13 mouse cellular contexts compared by ENCODE assay signal in the genomic region with DNA sequence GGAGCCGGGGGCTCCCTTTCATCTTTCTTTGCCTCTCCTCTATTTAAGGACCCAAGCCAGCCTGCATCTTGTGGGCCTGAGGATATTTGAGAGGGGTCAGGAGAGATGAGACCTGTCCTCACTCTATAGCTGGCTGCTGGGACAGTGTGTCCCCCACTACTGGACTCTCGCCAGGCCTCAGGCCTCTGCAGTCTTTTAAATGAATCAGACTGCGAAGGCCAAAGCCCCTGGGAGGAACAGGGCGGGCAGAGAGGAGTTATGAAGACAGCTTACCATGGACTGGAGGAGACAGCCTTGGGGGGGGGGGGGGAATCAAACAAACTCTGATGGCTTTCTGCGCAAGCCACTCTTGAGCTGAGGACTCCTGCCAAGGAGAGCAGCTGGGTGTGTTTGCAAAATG.
DNase-seq lines count a peak whose midpoint lies in the region; ATAC-seq and TF ChIP-seq lines count a peak whose summit lies in the region.
"Had no signal": no experiment of that assay in that cellular context is flagged by ENCODE, and none has a peak within 500 bp of the region (broad histone marks: within the 10 kb centered on the region; RNA-seq: fewer than 3 reads in every experiment).

No protein-coding gene starts in this region.

- TF ChIP-seq POLR2A in kidney, adult 2 months (IDR thresholded peaks at IDR 0.05; ENCODE audit: low read depth, low read length) = no peak

- no peaks in the 10 kb centered on the region for H3K4me1 ChIP-seq in kidney, adult 2 months (ENCODE audit: control insufficient read depth, insufficient read depth, low read length)

- no peak for ATAC-seq in granulocyte monocyte progenitor cell, adult 5-6 weeks (replicated peaks; ENCODE audit: poor library complexity, severe bottlenecking)
- ATAC-seq: CD4-positive, CD25-positive, alpha-beta regulatory T cell, adult 4 months; forebrain, postnatal 0 days; inflammation-experienced regulatory T-cells, adult 6 months had no signal

- H3K27me3 ChIP-seq in kidney, adult 2 months (replicated peaks; ENCODE audit: control insufficient read depth, insufficient read depth, low read length) = no peaks in the 10 kb centered on the region

- H3K36me3 ChIP-seq in kidney, adult 2 months (ENCODE audit: control insufficient read depth, insufficient read depth, low read length) = no peaks in the 10 kb centered on the region

- DNase-seq in kidney, postnatal 10 days = peak; percentile 62
- no peak for DNase-seq in kidney, adult 2 months
- DNase-seq in adrenal gland, adult (ENCODE audit: inconsistent age in 2 of 2, low spot score in 1 of 2) = peak; percentile 91 to 93
- DNase-seq in adrenal gland, adult 2 months = peak; percentile 83
- DNase-seq in heart, postnatal 10 days = peak; percentile 12 to 21
- DNase-seq in cerebellum, postnatal 25 days = no peak
- DNase-seq: cerebellum, adult 9-10 months; forebrain, postnatal 0 days; right cerebral cortex, postnatal 25 days had no signal

- no peak overlapping the region for H3K4me3 ChIP-seq in kidney, adult 2 months (ENCODE audit: insufficient read depth, low read depth, low read length)

- no peak for TF ChIP-seq CTCF in kidney, adult 2 months (conservative IDR thresholded peaks at IDR 0.05; ENCODE audit: insufficient read depth, insufficient read length, low read depth, low read length)

- H3K27ac ChIP-seq in kidney, adult 2 months (ENCODE audit: insufficient read depth, low read depth, low read length) = no peak overlapping the region
- H3K27ac ChIP-seq: liver, embryonic 14.5 days had no signal

- WGBS in kidney, adult 2 months = 78% methylated on average over 5 of the region's 5 CpGs

- intact Hi-C loops in heart, postnatal 10 days (cut with DNase I) = no loop called here

Comparison
In these comparisons a context has a peak if more than half of its experiments do, and no peak if none do; other contexts are left out.
1. DNase-seq: peak in kidney, postnatal 10 days (single experiment), adrenal gland, adult (2 of 2), adrenal gland, adult 2 months (single experiment) and heart, postnatal 10 days (2 of 2); none in kidney, adult 2 months (single experiment) and cerebellum, postnatal 25 days (0 of 2).